Mouse (Mus musculus): ENCODE results near the gene Myog. TPM values are rescaled to one million over a fixed set of nuclear protein-coding genes. Genes with fewer than 3 reads are reported as not detected.
A peak's percentile ranks its signal among the peaks of the same experiment; 100 is the strongest.

Myog gene
- polyA plus RNA-seq, 2 experiments = 149 to 165 TPM

GRCm38 (mm10) chr1:134297265-134297664, 7.5 kb downstream of the Myog start:
- no peak overlapping the region for H3K4me2 ChIP-seq (replicated peaks; ENCODE audit: low read depth, low read length, severe bottlenecking)
- WGBS = 88% methylated on average over 8 of the region's 8 CpGs

DNA sequence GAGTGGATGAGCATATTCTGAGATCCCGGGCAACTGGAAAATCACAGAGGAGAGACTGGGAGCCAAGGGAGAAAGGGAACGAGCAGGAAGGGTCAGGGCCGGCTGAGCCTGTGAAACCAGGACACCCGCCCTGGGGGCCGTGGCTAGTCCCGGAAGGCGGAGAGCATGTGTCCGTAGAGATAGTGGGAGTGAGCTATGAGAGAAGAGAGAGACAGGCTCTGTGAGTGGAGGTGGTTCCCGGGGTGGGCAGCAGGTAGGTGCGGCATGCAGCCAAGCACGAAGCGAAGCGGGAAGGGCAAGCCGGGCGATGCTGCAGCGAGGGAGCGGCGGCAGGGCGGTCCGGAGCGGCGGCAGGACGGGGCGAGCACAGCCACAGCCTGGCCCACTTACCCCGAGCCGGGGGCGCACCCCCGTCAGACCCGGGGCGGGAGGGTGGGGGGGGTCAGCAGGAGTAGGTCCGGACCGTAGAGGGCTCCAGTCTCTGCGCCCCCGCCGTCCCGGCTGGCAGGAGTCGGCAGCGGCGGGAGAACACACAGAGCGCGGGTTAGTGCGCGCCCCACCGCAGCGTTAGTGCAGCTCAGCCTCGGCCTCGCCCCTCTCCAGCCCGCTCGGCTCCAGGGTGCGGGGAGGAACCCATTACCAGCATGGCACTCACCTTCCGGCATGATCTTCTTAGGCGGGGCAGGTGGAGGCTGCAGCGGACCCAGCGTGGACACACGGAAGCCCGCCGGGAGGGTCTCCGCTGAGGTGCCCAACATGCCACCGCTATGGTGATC, 9.0 kb downstream of the Myog start:
- ATAC-seq (ENCODE audit: low FRiP score, low read depth) = 0 out of 2 replicates have a peak, but pooled peaks have one; percentile 23
- 5% methylated on average over 39 of the region's 59 CpGs for WGBS
- Histone ChIP-seq H3K27me3 (ENCODE audit: control insufficient read depth, insufficient read depth, low read length) (peaks cover 14% of the 10 kb centered on the region), H3K9me3 (ENCODE audit: control insufficient read depth, low read length) (no peaks in the 10 kb centered on the region), H3K27ac (replicated peaks; ENCODE audit: low read depth, low read length) (no peak overlapping the region), H3K4me2 (replicated peaks; ENCODE audit: low read depth, low read length, severe bottlenecking) (peak overlapping the region; percentile 93), H3K36me3 (ENCODE audit: control insufficient read depth, insufficient read depth, low read length) (0 out of 2 replicates have a peak, but pooled peaks cover 3% of the 10 kb centered on the region), H3K4me1 (ENCODE audit: control insufficient read depth, insufficient read depth, low read length) (peaks cover 15% of the 10 kb centered on the region), H3K4me3 (replicated peaks; ENCODE audit: low read length) (peak overlapping the region; percentile 48), H3K9ac (ENCODE audit: low read depth, low read length, severe bottlenecking) (peak overlapping the region; percentile 64)
- peak; percentile 54 for DNase-seq (ENCODE audit: low spot score)
- no peak for TF ChIP-seq POLR2A (IDR thresholded peaks at IDR 0.05; ENCODE audit: borderline replicate concordance, extremely low read depth, insufficient read depth, insufficient read length)

More at GRCm38 (mm10) chr1:134297265-134297664, 7.5 kb downstream of the Myog start:
- Histone ChIP-seq H3K9ac (ENCODE audit: low read depth, low read length, severe bottlenecking) (no peak overlapping the region), H3K4me1 (ENCODE audit: control insufficient read depth, insufficient read depth, low read length) (peaks cover 10% of the 10 kb centered on the region), H3K36me3 (ENCODE audit: control insufficient read depth, insufficient read depth, low read length) (0 out of 2 replicates have a peak, but pooled peaks cover 3% of the 10 kb centered on the region), H3K27me3 (ENCODE audit: control insufficient read depth, insufficient read depth, low read length) (peaks cover 14% of the 10 kb centered on the region), H3K27ac (replicated peaks; ENCODE audit: low read depth, low read length) (no peak overlapping the region), H3K4me3 (replicated peaks; ENCODE audit: low read length) (no peak overlapping the region), H3K9me3 (ENCODE audit: control insufficient read depth, low read length) (no peaks in the 10 kb centered on the region)
- DNase-seq (ENCODE audit: low spot score) (no peak), ATAC-seq (ENCODE audit: low FRiP score, low read depth) (no peak)
- no peak for TF ChIP-seq POLR2A (IDR thresholded peaks at IDR 0.05; ENCODE audit: borderline replicate concordance, extremely low read depth, insufficient read depth, insufficient read length)

DNA sequence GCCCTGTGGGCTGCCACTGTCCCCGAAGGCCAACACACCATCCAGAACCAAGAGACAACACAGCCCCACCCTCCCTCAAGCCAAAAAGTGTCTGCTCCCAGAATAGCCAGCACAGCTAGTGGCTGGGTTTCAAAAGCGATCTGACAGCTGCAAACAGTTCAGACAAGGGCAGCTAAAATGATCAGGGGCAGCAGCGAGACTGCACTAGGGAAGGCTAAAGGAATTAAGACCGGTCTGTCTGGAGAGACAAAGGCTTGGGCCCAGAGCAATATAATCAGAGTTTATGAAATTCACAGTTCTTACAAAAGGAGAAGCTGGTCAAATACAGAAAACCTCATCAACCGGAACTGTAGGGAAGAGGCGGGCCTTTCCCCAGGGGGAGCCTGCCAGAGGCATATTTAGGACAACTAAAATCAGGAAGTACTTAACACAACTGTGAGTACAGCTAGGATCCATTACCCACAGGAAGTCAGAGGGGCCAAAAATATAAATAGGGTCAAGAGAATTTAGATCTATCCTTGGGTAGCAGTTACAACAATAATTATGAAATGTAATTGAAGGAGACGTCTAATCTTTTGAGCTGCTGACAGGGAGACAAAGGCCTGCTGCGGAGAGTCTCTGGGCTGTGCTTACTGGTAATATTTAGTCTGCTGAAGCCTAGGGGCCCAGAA, 12.9 kb downstream of the Myog start:
- no peak overlapping the region for H3K4me3 ChIP-seq (replicated peaks; ENCODE audit: low read length)
- H3K36me3 ChIP-seq (ENCODE audit: control insufficient read depth, insufficient read depth, low read length) = 0 out of 2 replicates have a peak, but pooled peaks cover 3% of the 10 kb centered on the region
- peak overlapping the region; percentile 53 for H3K27ac ChIP-seq (replicated peaks; ENCODE audit: low read depth, low read length)
- no peak for TF ChIP-seq POLR2A (IDR thresholded peaks at IDR 0.05; ENCODE audit: borderline replicate concordance, extremely low read depth, insufficient read depth, insufficient read length)
- no peaks in the 10 kb centered on the region for H3K9me3 ChIP-seq (ENCODE audit: control insufficient read depth, low read length)
- peaks cover 15% of the 10 kb centered on the region for H3K4me1 ChIP-seq (ENCODE audit: control insufficient read depth, insufficient read depth, low read length)
- H3K4me2 ChIP-seq (replicated peaks; ENCODE audit: low read depth, low read length, severe bottlenecking) = no peak overlapping the region
- ATAC-seq (ENCODE audit: low FRiP score, low read depth) = peak; percentile 69; the same call in 1 of the 2 replicates
- H3K27me3 ChIP-seq (ENCODE audit: control insufficient read depth, insufficient read depth, low read length) = peaks cover 14% of the 10 kb centered on the region
- WGBS = 40% methylated on average over 8 of the region's 8 CpGs
- DNase-seq (ENCODE audit: low spot score) = peak; percentile 56
- H3K9ac ChIP-seq (ENCODE audit: low read depth, low read length, severe bottlenecking) = no peak overlapping the region

DNA sequence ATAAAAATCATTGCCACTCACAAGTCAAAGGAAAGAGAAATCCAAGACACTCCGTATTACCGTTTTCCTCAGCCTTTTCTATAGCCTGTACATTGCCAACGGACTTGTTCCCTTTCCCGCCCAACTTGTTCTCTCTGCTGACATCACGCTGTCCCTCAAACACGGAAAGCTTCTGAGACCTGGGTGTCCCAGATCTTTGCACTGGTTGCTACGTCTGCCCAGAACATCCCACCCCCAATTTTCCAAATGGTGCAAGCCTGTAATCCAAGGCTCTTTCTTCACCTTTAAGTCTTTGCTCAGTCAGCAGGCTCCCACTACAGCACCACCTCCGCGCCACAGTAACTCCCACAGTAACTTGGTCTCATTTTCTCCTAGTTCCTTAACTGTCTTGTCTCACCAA, 15.2 kb downstream of the Myog start:
- DNase-seq (ENCODE audit: low spot score) (no peak), ATAC-seq (ENCODE audit: low FRiP score, low read depth) (no peak)
- no peak overlapping the region for H3K4me3 ChIP-seq (replicated peaks; ENCODE audit: low read length)
- no peak overlapping the region for H3K4me2 ChIP-seq (replicated peaks; ENCODE audit: low read depth, low read length, severe bottlenecking)
- no peaks in the 10 kb centered on the region for H3K9me3 ChIP-seq (ENCODE audit: control insufficient read depth, low read length)
- no peak for TF ChIP-seq POLR2A (IDR thresholded peaks at IDR 0.05; ENCODE audit: borderline replicate concordance, extremely low read depth, insufficient read depth, insufficient read length)
- H3K4me1 ChIP-seq (ENCODE audit: control insufficient read depth, insufficient read depth, low read length) = peaks cover 9% of the 10 kb centered on the region
- no peak overlapping the region for H3K9ac ChIP-seq (ENCODE audit: low read depth, low read length, severe bottlenecking)
- H3K27ac ChIP-seq (replicated peaks; ENCODE audit: low read depth, low read length) = no peak overlapping the region
- H3K36me3 ChIP-seq (ENCODE audit: control insufficient read depth, insufficient read depth, low read length) = no peaks in the 10 kb centered on the region
- H3K27me3 ChIP-seq (ENCODE audit: control insufficient read depth, insufficient read depth, low read length) = peaks cover 2% of the 10 kb centered on the region
- 90% methylated on average over 9 of the region's 9 CpGs for WGBS

DNA sequence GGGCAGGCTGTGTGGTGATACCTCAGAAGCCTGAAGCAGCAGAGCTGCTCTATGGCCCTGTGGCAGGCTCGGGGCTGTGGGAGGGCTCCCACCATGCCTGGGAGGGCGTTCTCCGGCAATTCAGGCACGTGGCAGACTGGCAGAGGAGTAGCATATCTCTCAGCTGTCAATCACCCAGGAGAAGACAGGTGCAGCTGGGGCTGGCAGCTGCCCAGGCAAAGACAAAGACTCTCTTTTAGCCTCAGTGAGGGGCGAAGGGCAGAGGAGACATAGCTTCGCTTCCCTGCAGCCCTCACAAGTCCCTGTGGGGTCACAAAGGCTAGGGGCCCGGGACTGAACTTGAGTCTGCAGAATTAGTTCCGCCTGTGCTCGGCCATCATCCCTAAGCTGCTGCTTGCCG, 17.6 kb downstream of the Myog start:
- ATAC-seq (ENCODE audit: low FRiP score, low read depth) (peak; percentile 76), DNase-seq (ENCODE audit: low spot score) (peak; percentile 40)
- no peak overlapping the region for H3K4me2 ChIP-seq (replicated peaks; ENCODE audit: low read depth, low read length, severe bottlenecking)
- H3K9me3 ChIP-seq (ENCODE audit: control insufficient read depth, low read length) = no peaks in the 10 kb centered on the region
- peaks cover 7% of the 10 kb centered on the region for H3K4me1 ChIP-seq (ENCODE audit: control insufficient read depth, insufficient read depth, low read length)
- H3K27me3 ChIP-seq (ENCODE audit: control insufficient read depth, insufficient read depth, low read length) = no peaks in the 10 kb centered on the region
- no peak overlapping the region for H3K27ac ChIP-seq (replicated peaks; ENCODE audit: low read depth, low read length)
- WGBS = 67% methylated on average over 10 of the region's 10 CpGs
- H3K9ac ChIP-seq (ENCODE audit: low read depth, low read length, severe bottlenecking) = no peak overlapping the region
- H3K36me3 ChIP-seq (ENCODE audit: control insufficient read depth, insufficient read depth, low read length) = 0 out of 2 replicates have a peak, but pooled peaks cover 4% of the 10 kb centered on the region
- H3K4me3 ChIP-seq (replicated peaks; ENCODE audit: low read length) = no peak overlapping the region
- TF ChIP-seq POLR2A (IDR thresholded peaks at IDR 0.05; ENCODE audit: borderline replicate concordance, extremely low read depth, insufficient read depth, insufficient read length) = no peak

Data from limb, embryonic 14.5 days (tissue).